Mouse (Mus musculus): ENCODE measurements at regions not wholly inside any gene's neighbourhood (a gene's known extent, or its start where the extent isn't known, plus 50 kb on each side); places are given as distances from the start of the nearest gene placed in this dataset.
"Not testable (repeated sequence)": the region's sequence is repeated elsewhere in the genome, so short reads cannot be mapped to it uniquely, and the experiment has no call there.

GRCm38 (mm10) chr1:98665584-98665983 lies 244.7 kb downstream of the Slco6d1 start:
- ChIA-PET CTCF (no interaction called here), POLR2A (no interaction called here)

GRCm38 (mm10) chr1:98667426-98667825 lies 246.5 kb downstream of the Slco6d1 start:
- CTCF ChIA-PET, result not testable (repeated sequence)
- POLR2A ChIA-PET, result interaction anchor here in 1 of 4 experiments (0.6 kb wide), 1 partner anchor 15 kb away, joined by 3 read pairs; no protein-coding TSS in a partner anchor

DNA sequence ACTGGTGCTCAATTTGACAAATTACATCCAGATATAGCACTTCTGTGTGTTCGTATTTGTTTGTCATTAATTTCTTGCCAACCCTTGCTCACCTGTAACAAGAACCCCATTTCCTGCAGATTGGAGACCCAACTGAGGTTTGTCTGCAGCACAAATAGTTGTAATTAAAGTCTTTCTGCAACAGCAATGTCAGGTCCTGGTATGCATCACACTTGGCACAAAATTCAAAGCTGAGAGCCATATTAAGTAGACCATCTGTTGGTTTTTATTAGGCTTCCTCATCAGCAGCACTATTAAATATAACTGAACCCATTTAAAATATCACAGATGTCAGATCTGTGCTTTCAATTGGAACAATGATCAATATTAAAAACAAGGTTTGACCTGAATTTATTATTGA lies 247.0 kb downstream of the Slco6d1 start:
- CTCF ChIA-PET, result no interaction called here
- POLR2A ChIA-PET, result interaction anchor here in 1 of 4 experiments (0.6 kb wide), 1 partner anchor 15 kb away, joined by 3 read pairs; no protein-coding TSS in a partner anchor

DNA sequence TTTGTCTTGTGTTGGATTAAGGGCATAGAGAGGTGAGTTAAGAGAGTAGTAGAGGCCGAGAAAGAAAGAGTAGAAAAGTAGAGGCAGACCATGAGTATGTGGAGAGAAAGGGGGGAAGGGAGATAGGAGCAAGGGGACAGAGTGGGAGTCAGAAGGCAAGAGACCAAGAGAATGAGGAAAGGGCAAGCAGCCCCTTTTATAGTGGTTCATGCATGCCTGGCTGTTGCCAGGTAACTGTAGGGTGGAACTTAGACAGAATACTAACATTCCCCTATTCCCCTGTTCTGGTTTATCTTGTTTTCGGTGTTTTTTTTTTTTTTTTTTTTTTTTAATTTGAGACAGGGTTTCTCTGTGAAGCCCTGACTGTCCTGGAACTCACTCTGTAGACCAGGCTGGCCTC lies 247.7 kb downstream of the Slco6d1 start:
- POLR2A ChIA-PET, result no interaction called here
- CTCF ChIA-PET, result no interaction called here

GRCm38 (mm10) chr1:98678686-98679085 lies 257.8 kb downstream of the Slco6d1 start:
- ChIA-PET CTCF (no interaction called here), POLR2A (no interaction called here)

- CTCF ChIA-PET, result no interaction called here
- POLR2A ChIA-PET, result no interaction called here
Observed at GRCm38 (mm10) chr1:98713809-98714208, 292.9 kb downstream of the Slco6d1 start.

DNA sequence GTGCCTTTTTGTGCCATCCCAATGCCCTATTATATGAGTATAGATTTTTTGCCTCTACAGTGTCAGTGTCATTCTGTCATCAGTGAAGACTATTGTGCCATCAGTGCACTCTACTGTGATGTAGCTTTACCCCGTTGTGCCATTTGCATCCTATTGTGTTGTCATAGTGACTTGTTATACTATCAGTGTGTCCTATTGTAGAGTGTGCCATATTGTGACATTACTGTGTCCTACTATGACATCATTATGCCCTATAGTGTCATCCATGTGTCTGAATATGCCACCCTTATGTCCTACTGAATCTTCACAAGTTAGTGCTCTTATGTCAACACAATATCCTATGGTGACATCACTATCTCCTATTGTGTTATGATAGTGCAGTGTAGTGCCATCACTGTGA lies 293.4 kb downstream of the Slco6d1 start:
- ChIA-PET POLR2A (no interaction called here), CTCF (no interaction called here)

DNA sequence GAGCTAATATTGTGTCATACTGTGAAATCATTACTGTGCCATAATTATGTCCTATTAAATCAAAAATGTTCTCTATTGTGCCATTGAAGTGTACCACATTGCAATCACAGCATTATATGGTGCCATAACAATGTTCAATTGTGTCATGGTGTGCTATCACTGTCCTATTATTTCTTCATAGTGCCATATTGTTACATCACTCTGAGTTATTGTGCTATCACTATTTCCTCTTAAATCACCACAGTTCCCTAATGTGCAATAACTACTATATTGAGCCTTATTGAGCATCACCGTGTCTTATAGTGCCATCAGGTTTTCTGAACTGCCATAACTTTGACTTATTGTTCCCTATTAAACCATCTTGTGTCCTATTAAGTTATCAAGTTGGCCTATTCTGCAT lies 299.7 kb downstream of the Slco6d1 start:
- CTCF ChIA-PET, result no interaction called here
- POLR2A ChIA-PET, result no interaction called here

GRCm38 (mm10) chr1:98727354-98728015 lies 306.6 kb downstream of the Slco6d1 start:
- POLR2A ChIA-PET, result no interaction called here
- CTCF ChIA-PET, result no interaction called here

DNA sequence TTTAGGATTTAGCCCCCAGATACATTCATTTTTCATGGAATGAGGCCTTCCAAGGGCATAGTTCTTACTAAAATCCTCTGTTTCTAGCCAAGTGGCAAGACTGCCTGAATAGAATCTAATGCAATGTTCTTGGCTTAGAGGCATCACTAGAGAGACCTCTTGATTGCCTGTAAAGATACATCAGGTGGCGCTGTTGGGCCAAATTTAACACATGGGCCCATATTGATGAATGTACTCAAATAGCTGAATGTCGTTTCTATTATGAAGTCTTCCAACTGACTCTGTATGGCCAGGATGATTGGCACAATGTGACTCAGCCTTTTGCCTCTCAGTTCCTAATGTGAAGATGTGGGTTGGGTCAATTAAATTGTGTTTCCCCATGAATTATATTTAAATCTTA lies 328.0 kb downstream of the Slco6d1 start:
- ChIA-PET CTCF (no interaction called here), POLR2A (no interaction called here)

GRCm38 (mm10) chr1:98788528-98788927 lies 367.6 kb downstream of the Slco6d1 start:
- POLR2A ChIA-PET, result no interaction called here
- CTCF ChIA-PET, result no interaction called here

DNA sequence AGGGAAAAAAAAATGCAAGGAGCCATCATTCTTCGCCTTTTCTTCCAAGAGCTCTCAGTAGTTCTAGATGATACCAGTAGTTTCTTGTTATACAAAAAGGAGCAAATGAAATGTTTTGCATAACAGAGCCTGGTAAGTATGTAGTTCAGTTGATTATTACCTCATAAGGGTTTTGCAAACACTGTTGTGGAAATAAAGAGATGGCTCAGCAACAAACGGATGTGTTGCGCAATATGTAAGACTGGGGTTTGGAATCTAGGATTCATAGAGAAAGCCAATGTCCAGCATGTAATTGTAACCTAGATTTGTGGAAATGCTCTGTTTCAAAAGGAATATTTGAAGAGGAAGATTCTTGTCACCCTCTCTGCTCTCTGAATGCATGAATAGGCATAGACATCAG lies 372.4 kb downstream of the Slco6d1 start:
- CTCF ChIA-PET, result interaction anchor here in 1 of 4 experiments (0.6 kb wide), 1 partner anchor 110 kb away, joined by 4 read pairs; no protein-coding TSS in a partner anchor
- POLR2A ChIA-PET, result no interaction called here

- ChIA-PET CTCF (no interaction called here), POLR2A (no interaction called here)
Observed at GRCm38 (mm10) chr1:98812543-98812942, 391.6 kb downstream of the Slco6d1 start.

GRCm38 (mm10) chr1:98813990-98814389 lies 393.1 kb downstream of the Slco6d1 start:
- POLR2A ChIA-PET, result no interaction called here

DNA sequence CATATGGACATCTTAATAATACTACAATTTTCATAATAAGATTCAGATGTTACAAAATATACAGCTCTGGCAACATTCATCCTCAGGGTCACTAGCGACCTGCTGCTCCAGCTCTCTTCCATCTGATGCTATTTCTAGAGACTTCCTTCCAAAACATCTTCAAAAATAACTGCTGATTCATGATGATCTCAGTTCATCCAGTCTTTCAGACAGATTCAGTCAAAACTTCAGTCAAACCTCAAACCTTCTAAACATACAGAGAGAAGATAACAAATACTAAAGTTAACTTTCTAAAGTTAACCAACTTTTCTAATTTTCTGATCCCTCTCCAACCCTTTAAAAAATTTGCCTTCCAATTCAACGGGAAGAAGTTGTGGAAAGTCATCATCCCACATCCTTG lies 397.2 kb downstream of the Slco6d1 start:
- CTCF ChIA-PET, result no interaction called here
- POLR2A ChIA-PET, result no interaction called here

More at GRCm38 (mm10) chr1:98813990-98814389, 393.1 kb downstream of the Slco6d1 start:
- CTCF ChIA-PET, result no interaction called here

DNA sequence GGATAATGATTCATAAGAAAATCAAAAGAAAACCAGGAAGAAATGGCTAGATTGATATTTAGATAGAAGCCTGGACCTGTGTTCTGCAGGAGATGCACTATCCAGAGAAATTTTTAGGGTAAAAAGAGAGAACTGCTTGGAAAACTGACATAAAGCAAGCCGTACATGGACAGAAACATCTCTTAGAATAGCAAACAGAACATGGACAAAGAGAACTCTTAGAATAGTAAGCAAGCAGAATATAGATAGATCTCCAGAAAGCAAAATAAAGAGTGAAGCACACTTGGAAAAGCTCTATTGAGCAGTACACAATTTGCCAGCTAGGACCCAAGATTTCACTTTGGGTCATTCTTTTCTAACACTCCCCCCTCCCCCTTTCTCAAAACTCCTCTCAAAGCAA lies 439.3 kb downstream of the Slco6d1 start:
- CTCF ChIA-PET, result no interaction called here
- POLR2A ChIA-PET, result no interaction called here

GRCm38 (mm10) chr1:98906260-98906659 lies 485.3 kb downstream of the Slco6d1 start:
- ChIA-PET CTCF (no interaction called here), POLR2A (no interaction called here)

DNA sequence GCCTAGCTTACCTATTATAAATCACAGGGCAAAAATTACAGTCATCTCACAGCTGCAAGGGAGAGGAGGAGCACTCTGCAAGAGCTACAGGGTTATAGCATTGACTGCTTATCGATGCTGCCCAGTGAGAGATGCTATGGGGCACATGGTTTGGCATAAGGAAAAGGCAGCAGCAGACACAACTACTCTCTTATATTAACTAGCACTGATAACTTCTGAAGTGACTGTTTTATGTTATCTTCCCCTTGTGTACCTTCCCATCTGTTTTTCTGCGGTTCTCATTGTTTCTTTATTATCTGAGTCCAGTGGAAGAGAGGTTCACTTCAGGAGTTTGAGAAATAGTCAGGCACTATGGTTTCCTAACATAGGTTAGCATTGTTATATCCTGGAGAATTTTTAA lies 502.1 kb downstream of the Slco6d1 start:
- CTCF ChIA-PET, result no interaction called here
- POLR2A ChIA-PET, result no interaction called here

DNA sequence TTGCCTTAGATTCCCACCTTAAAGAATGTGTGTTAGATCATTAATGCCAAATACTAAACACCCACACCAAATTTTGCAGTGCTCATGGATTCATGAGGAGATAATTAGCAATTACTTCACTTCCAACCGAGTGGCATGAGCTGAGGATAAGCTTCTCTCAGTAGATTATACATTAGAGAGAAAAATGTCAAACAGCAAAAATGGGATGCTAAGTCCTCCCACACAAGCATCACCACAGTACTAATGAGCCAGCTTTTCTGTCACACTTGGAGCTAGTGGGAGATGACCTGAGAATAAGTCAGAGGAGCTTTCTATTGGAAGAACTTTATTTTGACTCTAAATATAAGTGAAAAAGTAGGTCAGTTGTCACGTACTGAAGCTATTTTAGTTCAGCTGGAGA lies 504.0 kb downstream of the Slco6d1 start:
- POLR2A ChIA-PET, result interaction anchor here in 2 of 4 experiments (0.6 kb wide), 2 partner anchors 53 to 58 kb away, joined by 3 read pairs; no protein-coding TSS in a partner anchor
- CTCF ChIA-PET, result no interaction called here

DNA sequence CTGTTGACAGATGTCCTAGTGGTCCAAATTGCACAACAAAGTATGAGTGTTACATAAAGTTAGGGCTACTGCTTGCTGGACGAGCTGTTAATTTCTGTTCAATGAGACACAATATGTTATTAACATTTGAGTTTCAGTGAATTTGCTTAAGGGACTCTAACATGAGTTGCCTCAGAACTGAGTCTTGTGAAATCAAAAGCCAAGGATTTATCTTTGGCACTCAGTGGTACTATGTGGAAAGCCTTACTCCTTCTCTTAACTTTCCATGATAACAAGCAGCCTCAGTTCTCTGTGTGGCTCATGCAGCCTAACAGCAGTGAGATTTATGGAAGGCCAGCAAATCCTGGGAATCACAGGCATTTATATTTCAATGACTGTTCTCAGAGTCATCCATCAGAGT lies 510.0 kb downstream of the Slco6d1 start:
- ChIA-PET POLR2A (no interaction called here), CTCF (no interaction called here)

DNA sequence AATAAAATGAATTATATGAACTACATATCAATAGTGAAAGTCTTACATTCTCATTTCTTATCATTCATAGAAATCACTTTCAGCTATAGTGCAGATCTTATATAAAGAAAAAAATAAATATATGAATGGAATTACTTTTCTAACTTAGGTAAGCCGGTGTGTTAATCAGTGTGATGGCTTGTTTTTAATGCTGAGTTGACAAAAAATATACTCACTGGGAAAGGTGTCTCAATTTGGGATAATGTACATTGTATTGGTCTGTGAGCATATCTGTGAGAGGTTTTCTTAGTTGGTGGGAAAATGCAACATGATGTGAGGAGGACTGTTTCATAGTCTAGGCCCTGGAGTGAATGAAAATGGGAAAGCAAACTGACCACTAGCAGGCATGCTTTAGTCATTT lies 511.3 kb downstream of the Slco6d1 start:
- ChIA-PET POLR2A (no interaction called here), CTCF (no interaction called here)

DNA sequence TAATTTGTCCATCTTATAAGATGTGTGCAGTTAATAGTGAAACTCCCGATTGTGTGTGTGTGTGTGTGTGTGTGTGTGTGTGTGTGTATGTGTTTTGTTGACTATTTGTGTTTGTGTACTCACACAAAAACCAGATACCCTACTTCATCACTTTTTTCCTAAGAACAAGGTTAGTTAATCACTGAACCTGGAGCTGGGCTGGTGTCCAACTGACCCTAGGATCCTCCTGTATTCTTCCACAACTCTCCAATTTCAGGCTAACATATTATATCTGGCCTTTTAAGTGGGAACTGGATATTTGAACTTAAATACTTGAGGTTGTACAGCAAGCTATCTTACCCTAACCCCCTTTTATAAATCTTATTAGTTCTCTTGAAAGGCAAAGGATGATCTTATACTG lies 556.8 kb downstream of the Slco6d1 start:
- CTCF ChIA-PET, result no interaction called here
- POLR2A ChIA-PET, result interaction anchor here in 1 of 4 experiments (0.6 kb wide), 1 partner anchor 53 kb away, joined by 3 read pairs; no protein-coding TSS in a partner anchor

Data from embryonic stem cell, embryonic (primary cell).